Mouse (Mus musculus) stomach, embryonic 16.5 days (tissue): ENCODE measurements around the gene Mmp19. TPM values are rescaled to one million over a fixed set of nuclear protein-coding genes. Genes with fewer than 3 reads are reported as not detected.
A peak's percentile ranks its signal among the peaks of the same experiment; 100 is the strongest.

Experiments
- ATAC-seq: fragments of 200-750 bp; cut with Nextera tagmentation; 2 replicates; pipeline ENCODE4 v1.8.0; 2017; ENCODE audit warnings: moderate number of reproducible peaks, moderate TSS enrichment; ENCODE audit not compliant: insufficient read depth, low FRiP score
- H3K27ac ChIP-seq: fragments of 300-500 bp; sonication (generic); 2 replicates; pipeline ENCODE4 v1.5.1; 2014; ENCODE audit warnings: low read length
- H3K27me3 ChIP-seq: fragments of 300-500 bp; sonication (generic); 2 replicates; pipeline ENCODE4 v1.6.1; 2014; ENCODE audit warnings: low read length, control low read depth, mixed read lengths; ENCODE audit not compliant: control insufficient read depth, insufficient read depth
- H3K36me3 ChIP-seq: fragments of 300-500 bp; sonication (generic); 2 replicates; pipeline ENCODE4 v1.6.1; 2014; ENCODE audit warnings: low read length; ENCODE audit not compliant: control insufficient read depth, insufficient read depth
- H3K4me1 ChIP-seq: fragments of 300-500 bp; sonication (generic); 2 replicates; pipeline ENCODE4 v1.6.1; 2014; ENCODE audit warnings: low read length, control low read depth, mixed read lengths; ENCODE audit not compliant: control insufficient read depth, insufficient read depth
- H3K4me2 ChIP-seq: fragments of 300-500 bp; sonication (generic); 2 replicates; pipeline ENCODE4 v1.6.1; 2014; ENCODE audit warnings: low read depth, low read length, mixed read lengths
- H3K4me3 ChIP-seq: fragments of 300-500 bp; sonication (generic); replicated peaks from 2 replicates; pipeline ENCODE4 v1.5.1; 2014; ENCODE audit warnings: mild to moderate bottlenecking, low read length
- H3K9ac ChIP-seq: fragments of 300-500 bp; sonication (generic); 2 replicates; pipeline ENCODE4 v1.6.1; 2014; ENCODE audit warnings: low read length
- H3K9me3 ChIP-seq: fragments of 300-500 bp; sonication (generic); replicated peaks from 2 replicates; pipeline ENCODE4 v1.6.1; 2016; ENCODE audit warnings: low read length, control low read depth; ENCODE audit not compliant: control insufficient read depth
- whole genome bisulfite sequencing: fragments of 180-500 bp; shearing (Covaris S2); extraction: QIAGEN DNeasy Blood & Tissue Kit; methylation state at CpG from one replicate; pipeline ENCODE4 v1.1.7; 2014; 5-methylcytosine and 5-hydroxymethylcytosine counted together
- polyA plus RNA-seq: library from polyadenylated mRNA; unstranded; fragments of >200 nt; fragmentation: Nextera tagmentation; extraction: Ambion mirVana; gene quantifications from 2 replicates; pipeline ENCODE4 v1.2.1, GENCODE M21; 2015

Mmp19 gene
- polyA plus RNA-seq, 1 experiment from 2014 or later, result 2.2 TPM

DNA sequence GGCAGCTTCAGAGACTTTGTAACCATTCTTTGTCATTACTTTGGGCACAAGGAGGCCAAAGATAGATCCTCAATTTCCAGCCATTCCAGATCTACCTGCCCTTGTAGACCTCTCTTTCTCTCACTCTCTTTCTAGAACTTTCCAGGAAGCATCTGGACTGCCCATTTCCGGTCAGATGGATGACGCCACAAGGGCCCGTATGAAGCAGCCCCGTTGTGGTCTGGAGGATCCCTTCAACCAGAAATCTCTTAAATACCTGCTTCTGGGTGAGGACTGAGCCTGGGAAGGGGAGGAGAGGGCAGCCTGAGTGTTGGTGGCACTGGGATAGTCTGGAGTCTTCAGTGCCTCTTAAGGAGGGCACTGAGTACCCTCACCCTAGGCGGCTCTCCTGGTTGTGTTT is 3.7 kb downstream of the Mmp19 start:
- Histone ChIP-seq H3K4me1 (no peaks in the 10 kb centered on the region), H3K9me3 (no peaks in the 10 kb centered on the region), H3K27me3 (no peaks in the 10 kb centered on the region), H3K27ac (no peak overlapping the region), H3K4me2 (no peak overlapping the region), H3K36me3 (no peaks in the 10 kb centered on the region), H3K4me3 (no peak overlapping the region), H3K9ac (no peak overlapping the region)
- WGBS, result 80% methylated on average over 5 of the region's 5 CpGs
- no peak for ATAC-seq

DNA sequence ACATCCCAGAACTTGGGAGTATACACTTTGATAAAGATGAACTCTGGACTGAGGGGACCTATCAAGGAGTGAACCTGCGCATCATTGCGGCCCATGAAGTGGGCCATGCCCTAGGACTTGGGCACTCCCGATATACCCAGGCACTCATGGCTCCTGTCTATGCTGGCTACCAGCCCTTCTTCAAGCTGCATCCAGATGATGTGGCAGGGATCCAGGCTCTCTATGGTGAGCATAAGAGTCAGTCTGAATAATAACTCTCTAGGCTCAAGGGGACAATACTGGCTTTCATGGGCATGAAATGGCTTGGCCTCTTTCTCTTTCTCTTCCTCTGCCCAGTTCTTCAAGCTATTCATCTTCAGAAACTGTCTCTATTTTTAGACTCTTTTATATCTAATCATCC is 4.9 kb downstream of the Mmp19 start:
- Histone ChIP-seq H3K9ac (no peak overlapping the region), H3K27ac (no peak overlapping the region), H3K4me3 (no peak overlapping the region), H3K36me3 (no peaks in the 10 kb centered on the region), H3K4me1 (no peaks in the 10 kb centered on the region), H3K4me2 (no peak overlapping the region), H3K9me3 (no peaks in the 10 kb centered on the region), H3K27me3 (no peaks in the 10 kb centered on the region)
- 99% methylated on average over 3 of the region's 3 CpGs for WGBS
- no peak for ATAC-seq

DNA sequence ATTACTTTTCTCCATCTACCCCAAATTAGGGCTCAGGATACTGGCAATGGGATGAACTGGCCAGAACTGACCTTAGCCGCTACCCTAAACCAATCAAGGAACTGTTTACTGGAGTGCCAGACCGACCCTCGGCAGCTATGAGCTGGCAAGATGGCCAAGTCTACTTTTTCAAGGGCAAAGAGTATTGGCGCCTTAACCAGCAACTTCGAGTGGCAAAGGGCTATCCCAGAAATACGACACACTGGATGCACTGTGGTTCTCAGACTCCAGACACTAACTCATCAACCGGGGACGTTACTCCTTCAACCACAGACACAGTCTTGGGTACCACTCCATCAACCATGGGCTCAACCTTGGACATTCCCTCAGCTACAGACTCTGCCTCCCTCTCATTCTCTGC is 8.0 kb downstream of the Mmp19 start:
- Histone ChIP-seq H3K4me1 (peaks cover 4% of the 10 kb centered on the region; the same call in 1 of the 2 replicates), H3K4me3 (no peak overlapping the region), H3K4me2 (no peak overlapping the region), H3K27ac (no peak overlapping the region), H3K27me3 (no peaks in the 10 kb centered on the region), H3K9me3 (no peaks in the 10 kb centered on the region), H3K36me3 (no peaks in the 10 kb centered on the region), H3K9ac (no peak overlapping the region)
- 92% methylated on average over 8 of the region's 8 CpGs for WGBS
- ATAC-seq, result no peak

DNA sequence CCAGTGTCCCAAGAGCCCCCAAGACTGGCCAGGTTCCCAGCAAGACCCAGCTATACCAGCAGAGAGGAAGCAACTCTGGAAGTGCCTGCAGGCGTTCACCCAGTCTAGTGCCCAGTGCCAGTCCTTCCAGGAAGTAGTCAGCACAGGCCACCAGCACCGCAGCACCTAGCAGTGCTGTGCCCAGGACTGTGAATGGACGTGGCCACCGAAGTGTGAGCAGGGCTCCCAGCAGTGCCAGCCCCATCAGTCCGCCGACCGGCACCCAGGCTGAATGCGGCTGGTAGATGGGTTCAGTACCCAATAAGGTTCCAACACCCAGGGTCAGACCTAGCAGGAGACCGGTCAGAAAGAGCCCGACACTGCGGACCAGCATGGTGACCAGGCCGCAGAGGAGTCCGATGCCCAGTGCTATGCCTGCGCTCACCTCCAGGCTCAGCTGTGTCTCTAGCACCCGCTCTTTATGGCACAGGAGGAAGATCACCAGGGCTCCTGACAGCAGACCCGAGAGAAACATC is 11.3 kb downstream of the Mmp19 start:
- H3K27me3 ChIP-seq, result no peaks in the 10 kb centered on the region
- peaks cover 14% of the 10 kb centered on the region for H3K4me1 ChIP-seq
- no peaks in the 10 kb centered on the region for H3K36me3 ChIP-seq
- no peak overlapping the region for H3K9ac ChIP-seq
- 90% methylated on average over 16 of the region's 16 CpGs for WGBS
- H3K4me3 ChIP-seq, result no peak overlapping the region
- no peak overlapping the region for H3K27ac ChIP-seq
- ATAC-seq, result no peak
- H3K4me2 ChIP-seq, result no peak overlapping the region; the same call in 1 of the 2 replicates
- H3K9me3 ChIP-seq, result no peaks in the 10 kb centered on the region

DNA sequence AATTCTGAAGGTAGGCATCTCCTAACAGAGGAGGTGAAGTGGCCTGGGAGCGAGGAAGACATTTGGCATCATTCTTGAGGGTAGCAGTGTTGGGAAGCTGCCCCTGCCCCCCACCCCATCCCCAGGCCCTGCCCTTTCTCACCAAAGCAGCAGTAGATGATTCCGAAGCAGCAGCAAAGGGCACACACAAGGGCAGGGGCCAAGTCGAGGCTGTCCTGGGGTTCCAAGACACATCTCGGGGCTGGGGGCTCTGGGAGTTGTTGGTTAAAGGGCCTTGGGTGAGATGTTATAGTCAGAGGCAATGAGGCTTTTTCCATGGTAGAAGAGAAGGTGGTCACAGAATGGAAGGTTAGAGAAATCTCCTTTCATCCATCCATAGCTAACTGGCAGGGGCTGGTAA is 12.2 kb downstream of the Mmp19 start:
- Histone ChIP-seq H3K4me3 (peak overlapping the region; percentile 56), H3K4me2 (peak overlapping the region; percentile 83), H3K4me1 (peaks cover 23% of the 10 kb centered on the region), H3K27ac (peak overlapping the region; percentile 96; the same call in 1 of the 2 replicates), H3K9me3 (no peaks in the 10 kb centered on the region), H3K9ac (peak overlapping the region; percentile 79), H3K36me3 (no peaks in the 10 kb centered on the region), H3K27me3 (no peaks in the 10 kb centered on the region)
- WGBS, result 48% methylated on average over 4 of the region's 4 CpGs
- ATAC-seq, result no peak

DNA sequence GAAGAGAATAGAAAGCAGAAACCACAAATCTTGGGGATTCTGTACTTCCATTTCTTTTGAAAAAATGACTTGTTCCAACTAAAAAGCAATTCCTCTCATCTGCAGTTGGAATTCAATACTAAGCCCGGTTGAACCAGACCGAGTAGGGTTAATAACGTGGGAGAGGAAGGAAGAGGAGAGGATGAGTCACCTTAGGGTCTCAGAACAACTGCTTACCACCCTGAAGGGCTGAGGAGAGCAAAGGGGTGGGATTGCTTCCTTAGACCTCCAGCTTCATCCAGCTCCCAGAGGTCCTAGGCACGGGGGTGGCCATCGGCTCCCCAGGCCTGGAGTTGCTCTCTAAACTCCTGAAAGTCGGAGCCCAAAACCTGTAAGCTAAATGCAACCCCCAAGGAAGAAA is 12.7 kb downstream of the Mmp19 start:
- 6% methylated on average over 6 of the region's 6 CpGs for WGBS
- ATAC-seq, result no peak
- H3K4me2 ChIP-seq, result peak overlapping the region; percentile 83
- H3K36me3 ChIP-seq, result no peaks in the 10 kb centered on the region
- H3K4me3 ChIP-seq, result peak overlapping the region; percentile 56
- H3K9me3 ChIP-seq, result no peaks in the 10 kb centered on the region
- peak overlapping the region; percentile 79 for H3K9ac ChIP-seq
- H3K27ac ChIP-seq, result peak overlapping the region; percentile 96
- H3K4me1 ChIP-seq, result peaks cover 24% of the 10 kb centered on the region
- no peaks in the 10 kb centered on the region for H3K27me3 ChIP-seq

DNA sequence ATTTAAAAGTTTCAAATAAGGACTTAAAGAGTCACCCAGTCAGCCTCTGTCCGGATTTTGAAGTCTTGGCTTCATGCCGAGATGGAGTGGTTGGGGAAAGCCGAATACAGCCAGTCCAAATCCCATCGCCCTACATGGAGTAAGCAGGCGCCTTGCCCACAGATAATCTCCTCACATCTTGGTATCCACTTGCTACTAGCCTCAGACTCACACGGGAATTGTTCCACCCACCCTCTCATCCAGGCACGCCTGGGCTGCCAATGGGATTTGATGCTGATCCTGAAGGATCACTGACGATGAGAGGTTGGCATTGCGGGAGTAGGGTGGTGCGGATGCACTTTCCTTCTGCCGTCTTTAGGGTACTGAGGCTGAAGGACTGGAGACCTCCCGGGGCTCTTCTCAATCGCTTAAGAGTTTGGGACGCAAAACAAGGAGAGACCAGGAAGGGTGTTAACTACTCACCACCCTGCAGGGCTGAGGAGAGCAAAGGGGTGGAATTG is 13.1 kb downstream of the Mmp19 start, which contains the start of gene Dnajc14:
Gene Dnajc14, plus strand, starts transcription at position 292 of the 500 bp plus-strand sequence.
- Histone ChIP-seq H3K27ac (peak within 1 kb of the TSS; percentile 96), H3K4me1 (peaks cover 29% of the 10 kb centered on the region), H3K36me3 (no peaks in the 10 kb centered on the region), H3K4me3 (peak within 1 kb of the TSS; percentile 56), H3K4me2 (peak within 1 kb of the TSS; percentile 83), H3K9ac (peak within 1 kb of the TSS; percentile 79), H3K9me3 (no peaks in the 10 kb centered on the region), H3K27me3 (no peaks in the 10 kb centered on the region)
- WGBS, result under 1% methylated on average over 14 of the region's 14 CpGs
- ATAC-seq, result no peak

DNA sequence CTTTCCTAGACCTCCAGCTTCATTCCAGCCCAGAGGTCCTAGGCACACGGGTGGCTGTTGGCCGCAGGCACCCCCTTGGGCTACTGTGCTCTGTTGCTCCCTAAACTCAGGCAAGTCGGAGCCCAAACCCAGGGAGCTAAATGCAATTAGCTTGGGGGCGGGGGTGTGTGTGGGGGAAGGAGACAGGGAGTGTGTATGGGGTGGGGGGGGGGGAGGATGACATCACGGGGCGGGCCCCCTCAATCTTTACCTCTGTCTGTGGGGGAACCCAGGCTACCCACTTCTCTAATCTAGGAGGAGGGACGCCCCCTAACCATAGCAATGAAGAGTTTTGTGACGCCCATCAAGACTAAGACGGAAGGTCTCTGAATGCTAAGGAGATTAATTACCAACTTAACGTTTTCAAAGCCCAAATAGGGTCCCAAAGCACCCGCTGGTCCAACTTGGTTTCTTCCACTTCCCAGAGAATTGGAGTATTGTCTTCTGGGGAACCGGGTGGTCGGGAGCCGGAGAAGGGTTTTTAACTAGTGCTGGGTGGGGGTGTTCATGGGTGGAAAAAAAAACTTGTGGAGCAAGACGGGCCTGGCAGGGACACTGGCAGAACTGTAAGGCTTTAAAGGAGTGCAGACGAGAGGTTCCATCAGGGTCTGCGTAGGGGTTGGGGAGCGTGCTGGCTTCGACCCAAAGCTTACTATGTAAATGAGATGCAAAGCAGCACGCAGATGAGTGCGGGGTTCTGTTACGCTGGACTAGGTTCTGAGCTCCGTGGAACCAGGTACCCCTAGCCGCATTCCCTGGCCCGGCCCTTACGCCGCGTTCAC is 13.8 kb downstream of the Mmp19 start, which contains the start of gene Tmem198b:
Gene Tmem198b, minus strand, starts transcription at position 100 of the 821 bp plus-strand sequence.
- peaks cover 31% of the 10 kb centered on the region for H3K4me1 ChIP-seq
- peak within 1 kb of the TSS; percentile 96 for H3K27ac ChIP-seq

More for the DNA sequence above, 13.8 kb downstream of the Mmp19 start, which contains the start of gene Tmem198b:
- Histone ChIP-seq H3K9ac (peak within 1 kb of the TSS; percentile 79), H3K4me2 (peak within 1 kb of the TSS; percentile 83), H3K4me3 (peak within 1 kb of the TSS; percentile 56), H3K9me3 (no peaks in the 10 kb centered on the region), H3K36me3 (no peaks in the 10 kb centered on the region), H3K27me3 (no peaks in the 10 kb centered on the region)
- ATAC-seq, result peak; percentile 57
- under 1% methylated on average over 28 of the region's 28 CpGs for WGBS
